ENCODE assay signal across 9 mouse cellular contexts in the genomic region with DNA sequence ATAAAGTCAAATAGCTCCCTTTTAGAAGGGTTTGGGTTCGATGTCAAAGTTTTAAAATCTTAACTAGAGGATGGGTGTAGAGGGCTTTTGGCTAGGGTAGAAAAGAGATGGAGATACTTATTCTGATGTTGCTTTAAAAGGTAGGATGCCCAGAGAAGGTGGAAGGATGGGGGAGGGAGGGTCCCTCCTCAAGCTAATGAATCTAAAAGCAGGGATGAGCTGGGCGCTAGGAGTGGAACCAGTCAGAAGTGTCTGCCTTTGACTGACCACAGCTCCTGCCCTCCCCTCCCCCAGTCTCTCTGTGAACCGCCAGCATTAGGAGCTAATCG.
DNase-seq lines count a peak whose midpoint lies in the region; ATAC-seq and TF ChIP-seq lines count a peak whose summit lies in the region.
"Had no signal": no experiment of that assay in that cellular context is flagged by ENCODE, and none has a peak within 500 bp of the region (broad histone marks: within the 10 kb centered on the region; RNA-seq: fewer than 3 reads in every experiment).

No protein-coding gene starts in this region.

- peak overlapping the region; percentile 33; the same call in 1 of the 2 replicates for H3K9ac ChIP-seq in neural tube, embryonic 11.5 days (ENCODE audit: low read length)
- H3K9ac ChIP-seq in limb, embryonic 15.5 days, result no peak overlapping the region
- no peak overlapping the region for H3K9ac ChIP-seq in stomach, postnatal 0 days (ENCODE audit: low read length)

- peak overlapping the region; percentile 41 for H3K4me2 ChIP-seq in neural tube, embryonic 11.5 days (ENCODE audit: low read depth)
- H3K4me2 ChIP-seq in limb, embryonic 15.5 days, result peak overlapping the region; percentile 43
- peak overlapping the region; percentile 42 for H3K4me2 ChIP-seq in stomach, postnatal 0 days (replicated peaks; ENCODE audit: low read depth)

- no peak for TF ChIP-seq EP300 in stomach, postnatal 0 days (optimal IDR thresholded peaks at IDR 0.05)

- TF ChIP-seq CTCF in stomach, postnatal 0 days (IDR thresholded peaks at IDR 0.05; ENCODE audit: low read depth), result no peak

- H3K4me1 ChIP-seq in erythroblast, embryonic 14.5 days (ENCODE audit: control insufficient read depth), result peaks cover 39% of the 10 kb centered on the region
- H3K4me1 ChIP-seq in neural tube, embryonic 11.5 days (ENCODE audit: control insufficient read depth, insufficient read depth, low read length), result peaks cover 21% of the 10 kb centered on the region
- H3K4me1 ChIP-seq in limb, embryonic 15.5 days, result peaks cover 41% of the 10 kb centered on the region
- no peaks in the 10 kb centered on the region; the same call in 1 of the 2 replicates for H3K4me1 ChIP-seq in stomach, postnatal 0 days (replicated peaks; ENCODE audit: control insufficient read depth, insufficient read depth)

- no peaks in the 10 kb centered on the region for H3K36me3 ChIP-seq in erythroblast, embryonic 14.5 days (ENCODE audit: control insufficient read depth)
- no peaks in the 10 kb centered on the region for H3K36me3 ChIP-seq in neural tube, embryonic 11.5 days (ENCODE audit: control insufficient read depth, insufficient read depth, low read length)
- no peaks in the 10 kb centered on the region for H3K36me3 ChIP-seq in limb, embryonic 15.5 days
- H3K36me3 ChIP-seq in stomach, postnatal 0 days (ENCODE audit: control insufficient read depth, insufficient read depth, low read length), result no peaks in the 10 kb centered on the region

- DNase-seq in neural tube, embryonic 11.5 days (ENCODE audit: low spot score), result no peak
- no peak for DNase-seq in neural tube, embryonic 10.5 days (ENCODE audit: extremely low spot score, low spot score)
- DNase-seq in stomach, postnatal 0 days (ENCODE audit: low spot score), result no peak
- DNase-seq in adrenal gland, postnatal 4 days (ENCODE audit: low spot score in 2 of 2), result no peak
- DNase-seq in cerebellum, adult 9-10 months, result no peak

- no peak for ATAC-seq in erythroblast, adult 5-6 weeks (replicated peaks; ENCODE audit: low FRiP score, poor library complexity, severe bottlenecking)
- no peak for ATAC-seq in neural tube, embryonic 11.5 days (ENCODE audit: insufficient read depth, low FRiP score, low TSS enrichment)
- ATAC-seq in limb, embryonic 15.5 days (ENCODE audit: insufficient number of reproducible peaks, low FRiP score, low TSS enrichment, low read depth), result no peak
- ATAC-seq in stomach, postnatal 0 days (ENCODE audit: low FRiP score, low TSS enrichment), result no peak

- no peaks in the 10 kb centered on the region for H3K9me3 ChIP-seq in erythroblast, embryonic 14.5 days (ENCODE audit: control insufficient read depth, low read length)
- H3K9me3 ChIP-seq in neural tube, embryonic 11.5 days (ENCODE audit: control insufficient read depth, low read length), result no peaks in the 10 kb centered on the region
- H3K9me3 ChIP-seq in limb, embryonic 15.5 days, result no peaks in the 10 kb centered on the region
- no peaks in the 10 kb centered on the region for H3K9me3 ChIP-seq in stomach, postnatal 0 days (ENCODE audit: control insufficient read depth, low read length)

- peak overlapping the region; percentile 56 for H3K4me3 ChIP-seq in erythroblast, embryonic 14.5 days (replicated peaks)
- H3K4me3 ChIP-seq in neural tube, embryonic 11.5 days (ENCODE audit: low read depth, low read length), result peak overlapping the region; percentile 23; the same call in 1 of the 2 replicates
- H3K4me3 ChIP-seq in limb, embryonic 15.5 days, result peak overlapping the region; percentile 17; the same call in 1 of the 2 replicates
- peak overlapping the region; percentile 17; the same call in 1 of the 2 replicates for H3K4me3 ChIP-seq in stomach, postnatal 0 days (ENCODE audit: low read depth, low read length)

- H3K27ac ChIP-seq in neural tube, embryonic 11.5 days (ENCODE audit: low read depth, low read length), result no peak overlapping the region
- no peak overlapping the region for H3K27ac ChIP-seq in limb, embryonic 15.5 days
- H3K27ac ChIP-seq in stomach, postnatal 0 days (replicated peaks), result no peak overlapping the region
- H3K27ac ChIP-seq: macrophage had no signal

- WGBS in neural tube, embryonic 11.5 days, result 14% methylated on average over 4 of the region's 4 CpGs
- 23% methylated on average over 4 of the region's 4 CpGs for WGBS in limb, embryonic 15.5 days
- WGBS in stomach, postnatal 0 days, result 24% methylated on average over 4 of the region's 4 CpGs

- peaks cover 33% of the 10 kb centered on the region for H3K27me3 ChIP-seq in erythroblast, embryonic 14.5 days (ENCODE audit: control insufficient read depth)
- peaks cover 23% of the 10 kb centered on the region for H3K27me3 ChIP-seq in neural tube, embryonic 11.5 days (ENCODE audit: control insufficient read depth, insufficient read depth, low read length)
- H3K27me3 ChIP-seq in limb, embryonic 15.5 days, result peaks cover 37% of the 10 kb centered on the region
- peaks cover 7% of the 10 kb centered on the region for H3K27me3 ChIP-seq in stomach, postnatal 0 days (ENCODE audit: control insufficient read depth, insufficient read depth, low read length)
